Mouse (Mus musculus) R1 (cell line): ENCODE results near the gene Ms4a18.

Experiments
- DNase-seq: peaks from one replicate; pipeline ENCODE4 v3.0.0-alpha.2; 2018; ENCODE audit warnings: low read depth, low spot score

Gene Ms4a18

DNA sequence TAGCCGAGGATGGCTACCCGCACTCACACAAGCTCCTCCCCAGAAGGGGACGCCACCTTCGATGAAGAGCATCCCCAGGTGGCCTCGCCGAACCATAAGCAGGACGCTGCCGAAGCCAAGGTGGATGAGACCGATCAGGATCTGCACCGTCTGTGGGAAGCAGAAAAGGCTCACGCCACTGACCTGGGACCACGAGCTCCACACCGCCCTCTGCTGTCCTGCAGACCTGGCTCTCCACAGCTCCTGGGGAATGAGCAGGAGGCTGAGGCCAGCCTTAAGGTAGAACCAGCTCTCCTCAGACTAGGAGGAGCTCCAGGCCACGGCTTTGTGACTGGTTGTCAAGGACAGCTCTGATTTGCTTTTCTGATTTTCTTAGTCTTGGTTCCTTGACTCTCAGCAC is 34.7 kb downstream of the Ms4a18 start:
- DNase-seq, result peak; percentile 62

GRCm38 (mm10) chr19:10980210-10980609 is 37.6 kb downstream of the Ms4a18 start:
- DNase-seq, result no peak

- DNase-seq, result peak; percentile 96
These were observed 38.4 kb downstream of the Ms4a18 start for GRCm38 (mm10) chr19:10979184-10980168.

DNA sequence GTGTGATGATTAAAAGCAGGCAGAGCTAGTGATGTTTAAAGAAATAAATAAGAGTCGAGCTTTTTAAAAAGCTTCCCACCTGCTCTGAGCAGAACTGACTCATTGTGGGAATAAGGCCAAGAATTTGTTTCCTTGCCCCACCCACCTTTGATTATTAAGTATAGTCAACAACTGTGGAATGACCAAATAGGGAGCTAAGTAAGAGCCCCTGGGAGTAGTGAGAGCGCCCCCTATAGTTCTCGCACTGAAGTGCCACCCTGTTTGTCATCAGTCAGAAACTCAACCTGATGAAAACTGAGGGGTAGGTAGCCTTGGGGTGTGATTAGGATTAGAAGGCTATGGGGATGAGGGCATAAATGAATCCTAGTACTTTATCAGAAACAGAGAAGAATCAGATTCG is 41.5 kb downstream of the Ms4a18 start:
- DNase-seq, result peak; percentile 68

DNA sequence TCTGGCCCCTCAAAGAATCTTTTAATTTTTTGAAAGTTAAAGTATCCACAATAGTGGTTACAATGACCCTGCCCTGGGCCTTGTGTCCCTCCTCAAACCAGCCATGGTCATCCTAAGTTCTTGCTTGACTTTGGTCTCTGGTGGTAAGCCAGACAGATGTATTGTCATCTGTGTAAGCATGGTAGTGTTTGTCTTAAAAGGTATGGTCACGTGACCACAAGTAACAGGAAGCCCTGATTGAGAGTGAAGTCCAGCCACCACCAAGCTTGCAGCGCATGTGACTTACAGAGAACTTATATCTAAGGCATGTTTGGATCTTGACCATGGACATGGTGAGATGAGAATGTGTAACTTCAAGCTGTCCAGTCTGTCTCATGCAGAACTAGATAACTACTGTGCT is 42.6 kb downstream of the Ms4a18 start:
- no peak for DNase-seq

DNA sequence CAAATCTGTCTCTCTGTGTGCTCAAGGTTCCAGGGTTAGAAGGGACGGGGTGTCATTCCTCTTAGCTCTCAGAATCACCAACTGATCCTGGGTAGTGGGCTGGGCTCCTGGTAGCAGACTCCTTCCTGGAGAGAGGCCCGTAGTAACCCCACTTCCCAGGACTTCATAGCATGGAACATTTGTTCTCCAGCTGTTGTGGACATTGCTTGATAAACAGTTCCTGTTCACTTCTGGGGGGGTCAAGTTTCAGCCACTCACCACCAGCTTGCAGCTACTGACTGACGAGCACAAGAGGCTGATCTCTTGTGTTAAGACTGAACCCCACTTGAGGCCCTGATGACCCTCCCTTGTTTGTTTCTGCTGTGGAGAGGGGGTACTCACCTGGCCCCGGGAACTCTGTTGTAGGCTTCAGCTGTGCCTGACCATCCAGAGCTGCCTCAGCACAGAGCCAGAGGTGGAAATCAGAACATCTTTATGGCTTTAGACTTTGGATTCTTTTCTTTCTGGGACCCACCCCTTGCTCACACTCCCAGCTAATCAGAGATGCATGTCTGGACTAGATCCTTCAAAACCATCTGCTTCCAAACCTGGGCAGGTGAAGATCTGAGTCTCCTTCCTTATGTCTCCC is 43.5 kb downstream of the Ms4a18 start, which contains the start of gene Ms4a10:
Gene Ms4a10 (minus strand): TSS at position 433 of the 628 bp plus-strand sequence.
- no peak for DNase-seq

DNA sequence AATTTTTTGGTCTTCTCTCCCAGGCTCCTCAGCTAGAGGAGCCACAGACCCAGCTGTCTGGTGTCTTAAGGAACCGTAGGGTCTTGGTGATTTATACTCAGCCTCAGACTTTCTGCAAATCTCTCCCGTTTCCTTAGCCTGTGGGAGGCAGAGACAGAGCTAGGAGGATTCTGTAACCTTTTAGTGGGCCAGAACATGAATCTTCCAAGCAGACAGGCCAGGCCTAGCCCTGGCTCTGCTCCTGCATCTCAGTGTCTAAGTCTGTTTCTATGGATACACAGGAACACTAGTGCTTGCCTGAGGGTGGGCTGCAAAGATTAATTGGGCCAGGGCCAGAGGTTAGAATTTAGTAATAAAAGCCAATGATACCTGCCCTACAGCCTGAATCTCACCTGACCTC is 44.6 kb downstream of the Ms4a18 start:
- DNase-seq, result no peak

DNA sequence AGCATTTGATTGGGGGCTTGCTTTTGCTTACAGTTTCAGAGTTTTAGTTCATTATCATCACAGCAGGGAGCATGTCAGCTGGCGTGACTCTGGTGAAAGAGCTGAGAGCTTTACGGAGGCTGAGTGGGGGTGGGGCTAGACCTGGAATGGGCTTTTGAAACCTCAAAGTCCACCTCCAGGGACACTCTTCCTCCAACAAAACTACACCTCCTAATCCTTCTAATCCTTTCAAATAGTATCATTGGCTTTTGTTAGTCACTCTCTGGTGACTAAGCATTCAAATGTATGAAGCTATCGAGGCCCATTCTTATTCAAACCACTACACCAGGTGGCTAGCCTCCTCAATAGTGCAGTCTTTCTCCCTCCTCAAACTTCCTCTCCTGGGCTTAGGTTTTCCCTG is 45.2 kb downstream of the Ms4a18 start:
- DNase-seq, result peak; percentile 100

GRCm38 (mm10) chr19:10970457-10970856 is 47.4 kb downstream of the Ms4a18 start:
- DNase-seq, result no peak

DNA sequence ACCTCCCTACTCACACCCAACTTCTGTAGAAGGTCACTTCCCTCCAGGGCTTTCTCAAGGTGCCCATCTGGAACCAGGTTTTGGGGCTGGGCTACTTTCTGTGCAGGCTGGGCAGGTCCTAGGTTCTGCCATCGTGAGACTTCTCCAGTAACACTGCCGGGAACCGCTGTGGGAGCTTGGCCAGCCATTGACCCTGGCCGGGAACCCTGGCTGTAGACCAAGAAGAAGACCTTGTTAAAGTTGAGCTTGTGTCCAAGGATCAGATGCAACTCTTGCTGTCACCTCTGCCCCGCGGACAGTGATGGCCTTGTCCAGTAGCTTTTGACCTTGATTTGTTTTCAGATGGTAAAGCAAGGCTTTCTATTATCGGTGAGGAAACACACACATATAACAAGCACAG is 49.3 kb downstream of the Ms4a18 start:
- DNase-seq, result no peak

GRCm38 (mm10) chr19:10965721-10966120 is 52.1 kb downstream of the Ms4a18 start:
- no peak for DNase-seq

DNA sequence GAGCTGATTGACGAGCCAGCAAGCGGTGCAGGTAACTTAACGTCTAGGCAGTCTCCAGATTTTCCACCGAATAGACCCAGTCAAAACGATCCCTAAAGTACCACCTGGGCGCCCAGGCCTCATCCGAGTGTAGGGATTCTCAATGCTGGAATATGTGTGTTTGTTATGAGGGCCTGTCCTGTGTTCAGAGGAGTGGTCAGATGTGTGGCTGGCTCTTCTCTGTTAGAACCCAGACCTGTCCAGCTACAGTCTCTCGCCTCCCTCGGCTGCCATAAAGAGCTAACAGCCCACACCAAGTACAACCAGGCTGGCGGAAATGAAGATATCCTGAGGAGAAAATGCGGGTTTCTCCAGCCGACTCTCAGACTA is 57.9 kb downstream of the Ms4a18 start:
- no peak for DNase-seq

DNA sequence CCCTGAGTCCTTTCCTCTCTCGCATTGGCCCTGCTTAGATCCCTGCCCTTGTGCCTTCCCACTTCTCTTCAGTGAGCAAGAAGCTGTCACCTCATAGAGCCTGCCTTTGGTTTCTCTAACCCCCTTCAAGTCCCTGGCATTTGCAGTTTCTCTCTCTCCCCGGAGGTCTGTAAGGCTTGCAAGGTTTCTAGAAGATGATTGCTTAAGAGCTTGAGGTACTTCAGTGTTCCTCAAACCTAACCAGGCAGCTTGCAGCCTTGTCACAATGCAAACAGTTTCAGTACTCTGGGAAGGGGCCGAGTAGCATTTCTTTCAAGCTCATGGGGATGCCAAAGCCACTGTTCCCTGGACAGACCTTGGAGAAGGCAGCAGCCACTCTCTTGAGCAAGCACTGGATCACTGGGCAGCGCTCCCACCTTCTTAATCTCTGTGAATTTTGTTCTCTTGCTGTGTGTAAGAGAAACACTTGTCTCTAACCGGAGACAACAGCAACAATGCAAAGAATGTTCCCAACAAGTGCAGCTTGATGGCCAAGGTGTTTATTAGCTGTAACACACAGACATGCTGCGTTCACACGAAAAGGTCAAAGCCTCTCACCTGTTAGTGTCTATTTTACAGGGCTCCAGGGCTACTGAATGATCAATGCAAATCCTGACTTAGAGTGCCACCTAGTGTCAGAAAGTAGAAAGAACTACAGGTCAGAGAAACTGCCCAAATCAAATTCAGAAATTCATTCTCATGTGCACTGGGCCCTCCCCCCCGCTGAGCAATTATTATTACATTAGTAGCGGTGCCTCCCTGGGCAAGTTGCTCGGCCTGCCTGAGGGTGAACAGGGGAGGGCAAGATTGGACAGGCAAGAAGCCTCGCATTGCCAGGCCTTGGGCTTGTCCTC is 58.5 kb downstream of the Ms4a18 start:
- DNase-seq, result peak; percentile 73

DNA sequence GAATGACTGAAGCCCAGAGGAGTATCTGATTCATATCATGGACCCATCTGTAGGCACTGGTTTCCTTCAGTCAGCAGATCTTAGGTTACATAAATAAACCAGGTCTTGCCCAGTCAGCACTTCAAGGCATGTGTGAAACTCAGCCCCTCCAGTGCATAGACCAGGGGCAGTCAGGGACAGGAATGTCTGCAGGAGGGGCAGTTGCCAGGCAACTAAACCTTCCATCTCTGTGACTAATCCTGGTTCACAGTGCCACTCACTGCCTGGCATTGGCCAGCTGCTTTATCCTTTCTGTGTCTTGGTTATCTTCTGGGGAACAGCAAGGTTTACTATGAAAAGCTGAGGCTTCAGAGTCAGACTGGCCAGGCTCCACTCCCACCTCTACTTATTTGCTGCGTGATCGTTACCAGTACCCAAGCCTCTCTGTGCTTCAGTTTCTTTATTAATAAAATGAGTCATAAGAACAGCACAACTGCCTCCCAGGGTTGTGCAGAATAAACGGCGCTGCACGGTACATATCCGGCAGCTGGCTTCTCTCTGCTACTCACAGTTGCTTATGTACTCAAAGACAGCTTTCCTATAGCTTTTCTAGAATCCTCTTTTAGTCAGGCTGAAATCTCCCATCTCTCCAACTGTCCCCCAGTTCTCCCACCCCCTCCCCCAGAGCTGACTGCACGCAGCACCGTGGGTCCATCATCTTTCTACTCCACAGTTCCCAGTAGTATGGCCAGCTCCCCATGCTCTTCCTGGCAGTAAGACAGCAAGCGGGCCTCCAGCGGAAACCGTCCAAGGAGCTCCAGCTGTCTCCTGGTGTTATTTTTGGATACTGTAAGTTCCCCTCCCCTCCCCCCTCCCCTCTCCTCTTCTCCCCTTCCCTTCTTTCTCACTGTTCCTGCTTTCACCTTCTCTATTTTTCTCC is 65.6 kb downstream of the Ms4a18 start:
- DNase-seq, result peak; percentile 28

DNA sequence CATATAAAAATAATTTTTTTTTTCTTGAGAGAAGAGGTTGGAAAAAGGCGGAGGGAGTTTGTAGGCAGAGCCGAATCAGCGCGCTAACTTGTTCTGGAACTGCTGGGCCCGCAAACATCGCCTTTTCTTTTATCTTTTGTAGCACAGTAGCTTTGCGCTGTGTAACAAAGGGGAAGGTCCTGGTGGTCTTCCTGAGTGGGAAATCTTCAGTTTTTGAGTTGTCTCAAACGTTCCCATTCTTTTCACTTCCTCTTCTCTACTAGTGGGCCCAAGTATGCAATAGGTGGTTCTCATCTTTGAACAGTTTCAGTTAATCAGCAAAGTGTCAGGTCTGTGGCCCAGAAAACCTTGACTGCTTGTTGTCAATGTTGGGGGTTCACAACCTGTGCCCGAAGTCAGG is 68.3 kb downstream of the Ms4a18 start:
- DNase-seq, result no peak

GRCm38 (mm10) chr19:10949112-10949511 is 68.7 kb downstream of the Ms4a18 start, which contains the start of gene Ccdc86:
TSS of gene Ccdc86 (minus strand) at chr19:10949266.
- peak; percentile 99 for DNase-seq

GRCm38 (mm10) chr19:10948416-10948815 is 69.4 kb downstream of the Ms4a18 start:
- DNase-seq, result peak; percentile 12

DNA sequence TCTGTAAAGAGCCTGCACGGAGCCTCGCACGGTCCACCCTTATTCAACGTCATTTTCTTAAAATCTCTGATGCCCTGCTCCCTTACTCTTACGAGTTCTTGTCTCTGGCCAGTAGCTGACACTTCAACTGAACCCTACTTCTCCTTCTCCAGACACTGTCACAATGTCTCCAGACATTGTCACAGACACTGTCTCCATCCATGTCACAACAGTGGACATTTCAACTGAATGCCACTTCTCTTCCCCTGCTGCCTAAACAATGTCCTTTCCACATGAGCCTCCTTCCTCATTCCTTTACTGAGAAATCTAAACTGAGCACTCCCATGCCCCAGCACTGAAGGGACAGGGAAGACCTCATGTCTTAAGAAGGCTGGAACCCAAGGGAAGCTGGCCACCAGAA is 70.6 kb downstream of the Ms4a18 start:
- DNase-seq, result no peak
